ENCODE assay signal across 8 mouse cellular contexts in the genomic region with DNA sequence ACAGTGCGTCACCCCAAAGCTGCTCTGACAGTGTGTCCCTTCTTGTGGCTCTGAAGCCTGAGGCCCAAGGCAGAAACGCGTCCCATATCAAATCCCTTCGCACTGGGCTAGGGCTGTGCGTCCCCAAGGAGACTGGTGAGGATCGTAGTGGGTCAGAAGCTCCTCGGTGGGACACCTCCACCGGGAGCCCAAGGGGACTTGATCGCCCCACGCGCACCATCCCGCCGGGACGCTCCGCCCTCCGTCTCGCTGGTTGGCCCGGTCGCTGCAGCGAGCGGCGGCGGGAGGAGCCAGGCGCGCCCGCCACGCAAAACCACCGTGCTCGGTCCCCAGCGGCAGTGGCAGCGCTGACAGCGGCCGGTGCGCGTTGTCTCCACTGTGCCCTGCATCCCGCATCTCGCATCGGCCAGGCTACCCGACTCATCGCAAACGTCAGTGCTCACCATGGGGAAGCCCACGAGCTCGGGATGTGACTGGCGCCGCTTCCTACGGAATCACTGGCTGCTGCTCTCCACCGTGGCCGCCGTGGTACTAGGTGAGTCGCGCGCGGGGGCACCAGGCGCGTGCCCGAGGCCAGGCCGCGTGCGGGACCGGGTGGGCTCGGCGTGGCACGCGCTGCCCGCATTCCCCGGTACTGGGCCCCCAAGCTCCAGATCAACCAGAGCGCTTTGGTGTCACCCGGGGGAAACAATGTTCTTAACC. TPM values are rescaled to one million over a fixed set of nuclear protein-coding genes. Genes with fewer than 3 reads are reported as not detected.
DNase-seq lines count a peak whose midpoint lies in the region; ATAC-seq and TF ChIP-seq lines count a peak whose summit lies in the region.

A gene (plus strand): TSS at position 252 of the 702 bp plus-strand sequence.

- H3K36me3 ChIP-seq in erythroblast, embryonic 14.5 days (ENCODE audit: control insufficient read depth), result no peaks in the 10 kb centered on the region
- H3K36me3 ChIP-seq in embryonic facial prominence, embryonic 11.5 days (replicated peaks; ENCODE audit: control insufficient read depth, insufficient read depth, low read depth, low read length), result no peaks in the 10 kb centered on the region
- H3K36me3 ChIP-seq in heart, embryonic 10.5 days, result no peaks in the 10 kb centered on the region
- no peaks in the 10 kb centered on the region for H3K36me3 ChIP-seq in kidney, embryonic 15.5 days
- H3K36me3 ChIP-seq in limb, embryonic 12.5 days, result no peaks in the 10 kb centered on the region
- no peaks in the 10 kb centered on the region for H3K36me3 ChIP-seq in midbrain, embryonic 12.5 days
- H3K36me3 ChIP-seq in stomach, postnatal 0 days (ENCODE audit: control insufficient read depth, insufficient read depth, low read length), result no peaks in the 10 kb centered on the region

- peaks cover 20% of the 10 kb centered on the region for H3K27me3 ChIP-seq in erythroblast, embryonic 14.5 days (ENCODE audit: control insufficient read depth)
- H3K27me3 ChIP-seq in embryonic facial prominence, embryonic 11.5 days (ENCODE audit: control insufficient read depth, insufficient read depth, low read length), result peaks cover 24% of the 10 kb centered on the region
- H3K27me3 ChIP-seq in heart, embryonic 10.5 days (ENCODE audit: insufficient read depth, poor library complexity, severe bottlenecking), result peaks cover 36% of the 10 kb centered on the region
- H3K27me3 ChIP-seq in kidney, embryonic 15.5 days, result peaks cover 34% of the 10 kb centered on the region
- peaks cover 40% of the 10 kb centered on the region for H3K27me3 ChIP-seq in limb, embryonic 12.5 days
- H3K27me3 ChIP-seq in midbrain, embryonic 12.5 days, result peaks cover 33% of the 10 kb centered on the region
- no peaks in the 10 kb centered on the region; the same call in 1 of the 2 replicates for H3K27me3 ChIP-seq in stomach, postnatal 0 days (ENCODE audit: control insufficient read depth, insufficient read depth, low read length)

- no peak for ATAC-seq in erythroblast, adult 5-6 weeks (replicated peaks; ENCODE audit: low FRiP score, poor library complexity, severe bottlenecking)
- ATAC-seq in embryonic facial prominence, embryonic 11.5 days (replicated peaks; ENCODE audit: insufficient number of reproducible peaks, low FRiP score, low TSS enrichment, low read depth), result peak; percentile 56
- ATAC-seq in kidney, embryonic 15.5 days (replicated peaks; ENCODE audit: low FRiP score), result peak; percentile 78
- ATAC-seq in limb, embryonic 12.5 days (ENCODE audit: insufficient number of reproducible peaks, insufficient read depth, low FRiP score, low TSS enrichment, low read depth), result peak; percentile 42; the same call in 1 of the 2 replicates
- ATAC-seq in midbrain, embryonic 12.5 days (ENCODE audit: low FRiP score, low read depth), result peak; percentile 83
- peak; percentile 57 for ATAC-seq in stomach, postnatal 0 days (ENCODE audit: low FRiP score, low TSS enrichment)

- H3K9ac ChIP-seq in embryonic facial prominence, embryonic 11.5 days (replicated peaks; ENCODE audit: low read length), result peak within 1 kb of the TSS; percentile 47
- H3K9ac ChIP-seq in kidney, embryonic 15.5 days, result peak within 1 kb of the TSS; percentile 34
- peak within 1 kb of the TSS; percentile 57 for H3K9ac ChIP-seq in limb, embryonic 12.5 days (replicated peaks)
- peak within 1 kb of the TSS; percentile 58 for H3K9ac ChIP-seq in midbrain, embryonic 12.5 days (replicated peaks)
- peak within 1 kb of the TSS; percentile 28; the same call in 1 of the 2 replicates for H3K9ac ChIP-seq in stomach, postnatal 0 days (ENCODE audit: low read length)

- H3K27ac ChIP-seq in embryonic facial prominence, embryonic 11.5 days (replicated peaks; ENCODE audit: low read depth, low read length), result no peak within 1 kb of the TSS
- peak within 1 kb of the TSS; percentile 56; the same call in 1 of the 2 replicates for H3K27ac ChIP-seq in heart, embryonic 10.5 days
- H3K27ac ChIP-seq in kidney, embryonic 15.5 days, result no peak within 1 kb of the TSS
- H3K27ac ChIP-seq in limb, embryonic 12.5 days, result no peak within 1 kb of the TSS
- no peak within 1 kb of the TSS for H3K27ac ChIP-seq in midbrain, embryonic 12.5 days (replicated peaks)
- no peak within 1 kb of the TSS for H3K27ac ChIP-seq in stomach, postnatal 0 days (replicated peaks)

- peak within 1 kb of the TSS; percentile 98 for H3K4me2 ChIP-seq in embryonic facial prominence, embryonic 11.5 days (ENCODE audit: low read depth, low read length)
- H3K4me2 ChIP-seq in kidney, embryonic 15.5 days, result peak within 1 kb of the TSS; percentile 94
- H3K4me2 ChIP-seq in limb, embryonic 12.5 days, result peak within 1 kb of the TSS; percentile 97
- H3K4me2 ChIP-seq in midbrain, embryonic 12.5 days (replicated peaks), result peak within 1 kb of the TSS; percentile 85
- peak within 1 kb of the TSS; percentile 89 for H3K4me2 ChIP-seq in stomach, postnatal 0 days (replicated peaks; ENCODE audit: low read depth)

- peak; percentile 62 for DNase-seq in embryonic facial prominence, embryonic 11.5 days (ENCODE audit: low spot score)
- DNase-seq in heart, embryonic 10.5 days (ENCODE audit: low spot score), result peak; percentile 75
- peak; percentile 66 for DNase-seq in stomach, postnatal 0 days (ENCODE audit: low spot score)

- no peak for TF ChIP-seq EP300 in stomach, postnatal 0 days (optimal IDR thresholded peaks at IDR 0.05)

- under 1% methylated on average over 64 of the region's 68 CpGs for WGBS in embryonic facial prominence, embryonic 11.5 days
- WGBS in heart, embryonic 10.5 days, result under 1% methylated on average over 68 of the region's 68 CpGs
- under 1% methylated on average over 64 of the region's 68 CpGs for WGBS in kidney, embryonic 15.5 days
- WGBS in limb, embryonic 12.5 days, result 1% methylated on average over 65 of the region's 68 CpGs
- WGBS in midbrain, embryonic 12.5 days, result under 1% methylated on average over 67 of the region's 68 CpGs
- under 1% methylated on average over 65 of the region's 68 CpGs for WGBS in stomach, postnatal 0 days

- H3K4me3 ChIP-seq in erythroblast, embryonic 14.5 days (replicated peaks), result peak within 1 kb of the TSS; percentile 35
- peak within 1 kb of the TSS; percentile 55 for H3K4me3 ChIP-seq in embryonic facial prominence, embryonic 11.5 days (ENCODE audit: low read depth, low read length)
- peak within 1 kb of the TSS; percentile 73 for H3K4me3 ChIP-seq in heart, embryonic 10.5 days
- H3K4me3 ChIP-seq in kidney, embryonic 15.5 days (replicated peaks), result peak within 1 kb of the TSS; percentile 54
- H3K4me3 ChIP-seq in limb, embryonic 12.5 days (replicated peaks), result peak within 1 kb of the TSS; percentile 59
- peak within 1 kb of the TSS; percentile 56 for H3K4me3 ChIP-seq in midbrain, embryonic 12.5 days
- H3K4me3 ChIP-seq in stomach, postnatal 0 days (ENCODE audit: low read depth, low read length), result peak within 1 kb of the TSS; percentile 48

- H3K4me1 ChIP-seq in erythroblast, embryonic 14.5 days (ENCODE audit: control insufficient read depth), result peaks cover 3% of the 10 kb centered on the region; the same call in 1 of the 2 replicates
- H3K4me1 ChIP-seq in embryonic facial prominence, embryonic 11.5 days (ENCODE audit: control insufficient read depth, insufficient read depth, low read length), result no peaks in the 10 kb centered on the region; the same call in none of the 2 replicates
- H3K4me1 ChIP-seq in heart, embryonic 10.5 days, result peaks cover 24% of the 10 kb centered on the region
- H3K4me1 ChIP-seq in kidney, embryonic 15.5 days, result peaks cover 21% of the 10 kb centered on the region
- peaks cover 7% of the 10 kb centered on the region for H3K4me1 ChIP-seq in limb, embryonic 12.5 days (replicated peaks)
- 0 out of 2 replicates have a peak, but pooled peaks cover 4% of the 10 kb centered on the region for H3K4me1 ChIP-seq in midbrain, embryonic 12.5 days
- no peaks in the 10 kb centered on the region for H3K4me1 ChIP-seq in stomach, postnatal 0 days (replicated peaks; ENCODE audit: control insufficient read depth, insufficient read depth)

- H3K9me3 ChIP-seq in erythroblast, embryonic 14.5 days (ENCODE audit: control insufficient read depth, low read length), result no peaks in the 10 kb centered on the region
- H3K9me3 ChIP-seq in embryonic facial prominence, embryonic 11.5 days (replicated peaks; ENCODE audit: control insufficient read depth, low read length), result no peaks in the 10 kb centered on the region
- no peaks in the 10 kb centered on the region for H3K9me3 ChIP-seq in heart, embryonic 10.5 days
- H3K9me3 ChIP-seq in kidney, embryonic 15.5 days (replicated peaks), result no peaks in the 10 kb centered on the region
- H3K9me3 ChIP-seq in limb, embryonic 12.5 days, result no peaks in the 10 kb centered on the region
- no peaks in the 10 kb centered on the region for H3K9me3 ChIP-seq in midbrain, embryonic 12.5 days
- no peaks in the 10 kb centered on the region for H3K9me3 ChIP-seq in stomach, postnatal 0 days (ENCODE audit: control insufficient read depth, low read length)

- no peak for TF ChIP-seq CTCF in stomach, postnatal 0 days (IDR thresholded peaks at IDR 0.05; ENCODE audit: low read depth)

RNA-seq across cellular contexts. Expression of the gene that starts here (rescaled TPM):
- not detected in 2 replicates for polyA plus RNA-seq in erythroblast, embryonic 14.5 days (2012)
- total RNA-seq in erythroblast, adult 5-6 weeks (2015; ENCODE audit: low replicate concordance), result not detected in 2 replicates
- 0.26 TPM in 1 of 2 replicates, not detected in the other for total RNA-seq in erythroblast, adult 5-6 weeks (2017; ENCODE audit: low replicate concordance)
- polyA plus RNA-seq in embryonic facial prominence, embryonic 11.5 days (2014; fragmentation: Nextera tagmentation; extraction: Ambion mirVana), result 0.79 and 0.98 TPM in 2 replicates
- polyA plus RNA-seq in heart, embryonic 10.5 days (2016; fragmentation: Nextera tagmentation; extraction: Ambion mirVana), result 0.35 and 1.6 TPM in 2 replicates
- 3.9 and 4.3 TPM in 2 replicates for polyA plus RNA-seq in kidney, embryonic 15.5 days (2015; fragmentation: Nextera tagmentation; extraction: Ambion mirVana)
- polyA plus RNA-seq in limb, embryonic 12.5 days (2016; fragmentation: Nextera tagmentation; extraction: Ambion mirVana), result 0.34 and 0.67 TPM in 2 replicates
- 3.6 and 4.0 TPM in 2 replicates for polyA plus RNA-seq in midbrain, embryonic 12.5 days (2016; fragmentation: Nextera tagmentation; extraction: Ambion mirVana)
- polyA plus RNA-seq in stomach, postnatal 0 days (2015; fragmentation: Nextera tagmentation; extraction: Ambion mirVana), result 0.28 and 0.48 TPM in 2 replicates

Comparison
In these comparisons a context has a peak if more than half of its experiments do, and no peak if none do; other contexts are left out.
1. Peak in DNase-seq, ATAC-seq, H3K4me3 ChIP-seq, H3K9ac ChIP-seq and H3K4me2 ChIP-seq in embryonic facial prominence, embryonic 11.5 days; RNA of the gene not detected or under 1 TPM.
2. Peak in ATAC-seq, H3K4me3 ChIP-seq, H3K9ac ChIP-seq and H3K4me2 ChIP-seq in limb, embryonic 12.5 days; RNA of the gene not detected or under 1 TPM.
3. Peak in DNase-seq, ATAC-seq, H3K4me3 ChIP-seq, H3K9ac ChIP-seq and H3K4me2 ChIP-seq in stomach, postnatal 0 days; RNA of the gene not detected or under 1 TPM.